Mouse (Mus musculus): ENCODE results near the gene Hist1h2bk. TPM values are rescaled to one million over a fixed set of nuclear protein-coding genes. Genes with fewer than 3 reads are reported as not detected.
A peak's percentile ranks its signal among the peaks of the same experiment; 100 is the strongest.

The Hist1h2bk gene
- polyA plus RNA-seq, 1 experiment, result 8.2 TPM

DNA sequence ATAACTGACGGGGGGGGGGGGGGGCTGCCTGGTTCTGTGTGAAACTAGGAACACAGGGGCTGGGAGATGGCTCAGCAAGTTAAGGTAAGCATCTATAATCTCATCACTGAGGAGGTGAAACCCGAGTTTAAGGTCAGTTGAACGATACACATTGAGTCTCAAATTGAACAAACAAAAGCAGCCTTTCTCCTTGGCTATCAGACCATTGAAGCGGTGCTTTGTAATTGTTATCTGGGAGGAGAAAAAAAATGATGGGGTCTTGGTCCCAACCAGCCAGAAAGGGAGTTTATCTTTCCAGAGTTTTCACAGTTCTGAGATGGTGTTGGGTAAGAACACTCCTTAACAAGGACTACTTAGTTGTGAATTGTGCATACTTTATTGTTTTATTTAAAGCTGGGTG lies 37.8 kb upstream of the Hist1h2bk start:
- Histone ChIP-seq H3K4me3 (peak overlapping the region; percentile 34), H3K27me3 (ENCODE audit: control insufficient read depth, insufficient read depth, insufficient read length) (peaks cover 4% of the 10 kb centered on the region), H3K36me3 (ENCODE audit: control insufficient read depth, insufficient read depth) (no peaks in the 10 kb centered on the region), H3ac (ENCODE audit: control insufficient read depth, insufficient read length) (no peak overlapping the region), H3K79me2 (ENCODE audit: control insufficient read depth, insufficient read depth) (no peaks in the 10 kb centered on the region), H3K4me2 (ENCODE audit: low read depth) (peak overlapping the region; percentile 100)
- TF ChIP-seq USF1 (IDR thresholded peaks at IDR 0.05; ENCODE audit: low read depth), result no peak
- TF ChIP-seq SRF (IDR thresholded peaks at IDR 0.05; ENCODE audit: control insufficient read depth, insufficient read length, low read depth), result no peak
- TF ChIP-seq MYOG (IDR thresholded peaks at IDR 0.05; ENCODE audit: control insufficient read depth in 1 of 3, insufficient read depth in 1 of 3, insufficient read length in 2 of 3, low read depth in 2 of 3), result no peak
- TF ChIP-seq CEBPB (IDR thresholded peaks at IDR 0.05; ENCODE audit: insufficient read depth, poor library complexity, severe bottlenecking), result no peak
- TF ChIP-seq E2F4 (IDR thresholded peaks at IDR 0.05; ENCODE audit: insufficient read depth), result no peak
- no peak for TF ChIP-seq REST (IDR thresholded peaks at IDR 0.05; ENCODE audit: insufficient read depth, insufficient read length)
- TF ChIP-seq MAX (IDR thresholded peaks at IDR 0.05; ENCODE audit: low read depth), result no peak
- TF ChIP-seq TCF3 (IDR thresholded peaks at IDR 0.05; ENCODE audit: insufficient read length, low read depth), result no peak
- TF ChIP-seq MYOD1 (IDR thresholded peaks at IDR 0.05; ENCODE audit: control insufficient read depth in 1 of 3, insufficient read length in 2 of 3, low read depth in 2 of 3), result no peak
- TF ChIP-seq TCF12 (IDR thresholded peaks at IDR 0.05; ENCODE audit: insufficient read depth, poor library complexity, severe bottlenecking), result no peak

DNA sequence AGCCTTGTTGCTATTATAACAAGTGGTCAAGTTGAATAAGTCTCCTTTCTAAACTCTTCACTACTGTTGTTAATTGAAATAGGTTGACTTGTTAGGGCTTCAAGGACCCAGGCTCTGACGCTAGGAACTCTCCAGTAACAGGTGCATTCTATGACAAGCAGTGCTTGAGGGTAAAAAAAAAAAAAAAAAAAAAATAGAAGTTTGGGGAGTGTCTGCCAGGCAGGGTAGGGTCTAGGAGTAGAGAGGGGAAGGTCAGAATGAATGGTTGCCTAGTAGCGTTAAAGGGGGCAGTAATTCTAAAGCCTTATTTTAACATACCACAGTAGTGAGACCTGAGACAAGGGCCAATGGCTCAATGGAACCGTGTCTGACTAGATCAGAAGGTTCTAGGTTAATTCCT lies 37.3 kb upstream of the Hist1h2bk start:
- Histone ChIP-seq H3K27me3 (ENCODE audit: control insufficient read depth, insufficient read depth, insufficient read length) (peaks cover 4% of the 10 kb centered on the region), H3K4me3 (no peak overlapping the region), H3K79me2 (ENCODE audit: control insufficient read depth, insufficient read depth) (no peaks in the 10 kb centered on the region), H3K36me3 (ENCODE audit: control insufficient read depth, insufficient read depth) (no peaks in the 10 kb centered on the region), H3K4me2 (ENCODE audit: low read depth) (no peak overlapping the region), H3ac (ENCODE audit: control insufficient read depth, insufficient read length) (no peak overlapping the region)
- TF ChIP-seq TCF12 (IDR thresholded peaks at IDR 0.05; ENCODE audit: insufficient read depth, poor library complexity, severe bottlenecking) (no peak), USF1 (IDR thresholded peaks at IDR 0.05; ENCODE audit: low read depth) (no peak), MYOG (IDR thresholded peaks at IDR 0.05; ENCODE audit: control insufficient read depth in 1 of 3, insufficient read depth in 1 of 3, insufficient read length in 2 of 3, low read depth in 2 of 3) (no peak), REST (IDR thresholded peaks at IDR 0.05; ENCODE audit: insufficient read depth, insufficient read length) (no peak), E2F4 (IDR thresholded peaks at IDR 0.05; ENCODE audit: insufficient read depth) (no peak), CEBPB (IDR thresholded peaks at IDR 0.05; ENCODE audit: insufficient read depth, poor library complexity, severe bottlenecking) (no peak), MYOD1 (IDR thresholded peaks at IDR 0.05; ENCODE audit: control insufficient read depth in 1 of 3, insufficient read length in 2 of 3, low read depth in 2 of 3) (no peak), MAX (IDR thresholded peaks at IDR 0.05; ENCODE audit: low read depth) (no peak)

DNA sequence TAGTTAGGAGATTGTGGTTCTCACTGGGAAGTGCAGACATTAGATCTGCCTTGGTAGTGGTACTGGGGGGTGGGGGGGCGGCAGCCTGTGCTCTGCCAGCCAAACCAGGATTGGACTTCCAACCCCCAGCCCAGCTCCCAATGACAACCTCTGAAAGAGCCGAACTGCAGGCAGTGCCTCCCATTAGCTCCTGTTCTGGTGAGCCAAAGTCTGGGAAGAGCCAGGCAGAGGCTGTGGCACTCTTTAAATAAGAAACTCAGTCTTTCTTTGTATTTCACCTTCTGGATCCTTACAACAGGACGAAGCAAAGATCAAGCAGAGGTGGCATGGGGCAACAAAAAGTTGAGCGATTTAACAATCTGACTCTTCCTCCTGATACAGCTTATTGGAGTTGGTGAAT lies 36.5 kb upstream of the Hist1h2bk start:
- H3ac ChIP-seq (ENCODE audit: control insufficient read depth, insufficient read length), result no peak overlapping the region
- H3K36me3 ChIP-seq (ENCODE audit: control insufficient read depth, insufficient read depth), result no peaks in the 10 kb centered on the region
- peaks cover 4% of the 10 kb centered on the region for H3K27me3 ChIP-seq (ENCODE audit: control insufficient read depth, insufficient read depth, insufficient read length)

DNA sequence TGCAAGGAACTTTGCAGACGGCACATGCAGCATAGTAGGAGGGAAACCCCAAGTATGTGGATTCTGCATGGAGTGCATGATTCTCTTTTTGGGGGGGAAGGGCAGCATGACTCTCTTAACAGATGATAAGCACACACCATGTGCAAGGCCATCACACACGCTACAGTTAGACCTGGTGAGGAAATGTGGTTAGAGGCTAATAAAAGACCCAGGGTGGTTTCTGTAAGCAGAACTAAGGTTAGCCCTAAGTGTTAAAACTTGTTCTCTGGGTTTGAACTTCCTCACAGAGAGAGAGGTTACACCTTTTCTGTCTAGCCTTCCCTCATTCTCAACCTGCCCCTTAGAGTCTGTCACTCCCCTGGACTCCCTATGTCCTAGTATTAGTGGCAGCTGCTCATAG lies 34.3 kb upstream of the Hist1h2bk start:
- Histone ChIP-seq H3K27me3 (ENCODE audit: control insufficient read depth, insufficient read depth, insufficient read length) (peaks cover 4% of the 10 kb centered on the region), H3ac (ENCODE audit: control insufficient read depth, insufficient read length) (no peak overlapping the region), H3K36me3 (ENCODE audit: control insufficient read depth, insufficient read depth) (no peaks in the 10 kb centered on the region), H3K79me2 (ENCODE audit: control insufficient read depth, insufficient read depth) (no peaks in the 10 kb centered on the region), H3K4me2 (ENCODE audit: low read depth) (peak overlapping the region; percentile 3), H3K4me3 (no peak overlapping the region)
- no peak for TF ChIP-seq SRF (IDR thresholded peaks at IDR 0.05; ENCODE audit: control insufficient read depth, insufficient read length, low read depth)
- TF ChIP-seq MYOD1 (IDR thresholded peaks at IDR 0.05; ENCODE audit: control insufficient read depth in 1 of 3, insufficient read length in 2 of 3, low read depth in 2 of 3), result no peak
- TF ChIP-seq CEBPB (IDR thresholded peaks at IDR 0.05; ENCODE audit: insufficient read depth, poor library complexity, severe bottlenecking), result no peak
- TF ChIP-seq TCF3 (IDR thresholded peaks at IDR 0.05; ENCODE audit: insufficient read length, low read depth), result no peak
- TF ChIP-seq MYOG (IDR thresholded peaks at IDR 0.05; ENCODE audit: control insufficient read depth in 1 of 3, insufficient read depth in 1 of 3, insufficient read length in 2 of 3, low read depth in 2 of 3), result no peak
- no peak for TF ChIP-seq E2F4 (IDR thresholded peaks at IDR 0.05; ENCODE audit: insufficient read depth)
- TF ChIP-seq MAX (IDR thresholded peaks at IDR 0.05; ENCODE audit: low read depth), result no peak
- no peak for TF ChIP-seq POLR2AphosphoS2 (IDR thresholded peaks at IDR 0.05; ENCODE audit: insufficient read length, low read depth)
- no peak for TF ChIP-seq USF1 (IDR thresholded peaks at IDR 0.05; ENCODE audit: low read depth)
- no peak for TF ChIP-seq POLR2A (IDR thresholded peaks at IDR 0.05; ENCODE audit: insufficient read length, low read depth)
- no peak for TF ChIP-seq REST (IDR thresholded peaks at IDR 0.05; ENCODE audit: insufficient read depth, insufficient read length)
- no peak for TF ChIP-seq TCF12 (IDR thresholded peaks at IDR 0.05; ENCODE audit: insufficient read depth, poor library complexity, severe bottlenecking)

More for the DNA sequence above, 36.5 kb upstream of the Hist1h2bk start:
- no peaks in the 10 kb centered on the region for H3K79me2 ChIP-seq (ENCODE audit: control insufficient read depth, insufficient read depth)
- TF ChIP-seq USF1 (IDR thresholded peaks at IDR 0.05; ENCODE audit: low read depth), result no peak
- no peak for TF ChIP-seq SRF (IDR thresholded peaks at IDR 0.05; ENCODE audit: control insufficient read depth, insufficient read length, low read depth)
- TF ChIP-seq TCF3 (IDR thresholded peaks at IDR 0.05; ENCODE audit: insufficient read length, low read depth), result no peak
- TF ChIP-seq MAX (IDR thresholded peaks at IDR 0.05; ENCODE audit: low read depth), result no peak
- no peak for TF ChIP-seq POLR2AphosphoS2 (IDR thresholded peaks at IDR 0.05; ENCODE audit: insufficient read length, low read depth)
- no peak for TF ChIP-seq POLR2A (IDR thresholded peaks at IDR 0.05; ENCODE audit: insufficient read length, low read depth)
- no peak for TF ChIP-seq MYOD1 (IDR thresholded peaks at IDR 0.05; ENCODE audit: control insufficient read depth in 1 of 3, insufficient read length in 2 of 3, low read depth in 2 of 3)
- no peak for TF ChIP-seq TCF12 (IDR thresholded peaks at IDR 0.05; ENCODE audit: insufficient read depth, poor library complexity, severe bottlenecking)
- H3K4me2 ChIP-seq (ENCODE audit: low read depth), result no peak overlapping the region
- H3K4me3 ChIP-seq, result no peak overlapping the region

DNA sequence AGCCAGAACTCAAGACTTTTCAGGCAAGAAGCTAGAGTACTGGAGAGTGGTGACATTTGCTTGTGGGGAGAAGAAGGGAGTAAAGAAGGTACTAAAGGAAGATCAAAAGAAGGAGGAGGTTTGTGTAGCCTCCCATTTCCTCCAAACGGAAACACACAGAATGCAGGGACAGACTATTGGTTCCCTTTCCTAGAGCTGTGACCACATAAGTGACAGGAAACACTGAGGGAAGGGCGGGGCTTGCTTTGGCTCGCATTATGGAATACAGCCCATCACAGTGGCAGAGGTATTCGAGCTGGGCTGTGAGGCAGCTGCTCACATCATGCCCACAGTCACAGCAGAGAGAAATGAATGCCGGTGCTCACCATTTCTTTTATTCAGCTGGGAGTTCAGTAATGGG lies 33.8 kb upstream of the Hist1h2bk start:
- Histone ChIP-seq H3K4me3 (no peak overlapping the region), H3ac (ENCODE audit: control insufficient read depth, insufficient read length) (no peak overlapping the region), H3K27me3 (ENCODE audit: control insufficient read depth, insufficient read depth, insufficient read length) (peaks cover 7% of the 10 kb centered on the region), H3K4me2 (ENCODE audit: low read depth) (peak overlapping the region; percentile 3), H3K79me2 (ENCODE audit: control insufficient read depth, insufficient read depth) (no peaks in the 10 kb centered on the region), H3K36me3 (ENCODE audit: control insufficient read depth, insufficient read depth) (no peaks in the 10 kb centered on the region)
- no peak for TF ChIP-seq E2F4 (IDR thresholded peaks at IDR 0.05; ENCODE audit: insufficient read depth)
- TF ChIP-seq REST (IDR thresholded peaks at IDR 0.05; ENCODE audit: insufficient read depth, insufficient read length), result no peak
- TF ChIP-seq TCF3 (IDR thresholded peaks at IDR 0.05; ENCODE audit: insufficient read length, low read depth), result no peak
- TF ChIP-seq MYOG (IDR thresholded peaks at IDR 0.05; ENCODE audit: control insufficient read depth in 1 of 3, insufficient read depth in 1 of 3, insufficient read length in 2 of 3, low read depth in 2 of 3), result no peak
- no peak for TF ChIP-seq USF1 (IDR thresholded peaks at IDR 0.05; ENCODE audit: low read depth)
- TF ChIP-seq MYOD1 (IDR thresholded peaks at IDR 0.05; ENCODE audit: control insufficient read depth in 1 of 3, insufficient read length in 2 of 3, low read depth in 2 of 3), result no peak
- TF ChIP-seq TCF12 (IDR thresholded peaks at IDR 0.05; ENCODE audit: insufficient read depth, poor library complexity, severe bottlenecking), result no peak
- no peak for TF ChIP-seq POLR2A (IDR thresholded peaks at IDR 0.05; ENCODE audit: insufficient read length, low read depth)
- TF ChIP-seq MAX (IDR thresholded peaks at IDR 0.05; ENCODE audit: low read depth), result no peak
- TF ChIP-seq CEBPB (IDR thresholded peaks at IDR 0.05; ENCODE audit: insufficient read depth, poor library complexity, severe bottlenecking), result no peak
- no peak for TF ChIP-seq SRF (IDR thresholded peaks at IDR 0.05; ENCODE audit: control insufficient read depth, insufficient read length, low read depth)
- no peak for TF ChIP-seq POLR2AphosphoS2 (IDR thresholded peaks at IDR 0.05; ENCODE audit: insufficient read length, low read depth)

Data from myocyte (in vitro differentiated cells).